Mouse (Mus musculus): ENCODE data around the gene Eif4ebp2. TPM values are rescaled to one million over a fixed set of nuclear protein-coding genes. Genes with fewer than 3 reads are reported as not detected.

The Eif4ebp2 gene
- total and polyA plus RNA-seq, 2 experiments from 2014 or later = 14.7 to 40.0 TPM

- Histone ChIP-seq H3K9ac (replicated peaks; ENCODE audit: low read depth, low read length) (no peak overlapping the region), H3K27me3 (ENCODE audit: control insufficient read depth, insufficient read depth, low read length) (no peaks in the 10 kb centered on the region), H3K9me3 (replicated peaks; ENCODE audit: control insufficient read depth, low read length) (no peaks in the 10 kb centered on the region), H3K4me3 (ENCODE audit: low read depth, low read length) (no peak overlapping the region), H3K27ac (ENCODE audit: low read depth) (no peak overlapping the region), H3K4me2 (ENCODE audit: low read depth, low read length) (no peak overlapping the region), H3K36me3 (replicated peaks; ENCODE audit: control insufficient read depth, insufficient read depth, low read length) (0 out of 2 replicates have a peak, but pooled peaks cover 1% of the 10 kb centered on the region), H3K4me1 (ENCODE audit: control insufficient read depth, insufficient read depth) (peaks cover 13% of the 10 kb centered on the region; the same call in 1 of the 2 replicates)
- 81% methylated on average over 7 of the region's 7 CpGs for whole genome bisulfite sequencing
- ATAC-seq (ENCODE audit: insufficient read depth, low read depth) = no peak
- no peak for DNase-seq (ENCODE audit: low spot score)
- TF ChIP-seq CTCF (IDR thresholded peaks at IDR 0.05; ENCODE audit: low read depth) (no peak), EP300 (IDR thresholded peaks at IDR 0.05; ENCODE audit: low read depth) (no peak)
These were observed 12.2 kb downstream of the Eif4ebp2 start for GRCm38 (mm10) chr10:61440202-61440800.

DNA sequence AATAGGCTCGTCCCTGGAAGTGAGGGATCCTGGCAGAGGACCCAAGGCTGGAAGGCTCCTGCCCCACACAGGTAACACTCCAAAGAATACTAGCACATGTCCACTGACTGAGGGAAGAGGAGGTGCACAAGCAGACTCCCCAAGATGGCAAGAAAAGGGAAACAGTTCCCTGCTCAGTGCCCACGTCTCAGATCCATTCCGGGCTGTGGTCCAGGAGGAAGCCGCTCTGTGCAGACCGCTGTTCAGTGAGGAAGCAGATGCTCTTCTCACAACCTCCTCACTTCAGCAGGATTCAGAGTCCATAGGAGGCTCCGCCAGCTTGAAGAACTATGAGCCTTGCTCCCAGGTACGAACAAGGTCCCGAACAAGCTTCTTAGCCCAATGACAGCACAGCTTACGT is 21.1 kb downstream of the Eif4ebp2 start:
- 94% methylated on average over 9 of the region's 9 CpGs for WGBS
- no peak overlapping the region for H3K27ac ChIP-seq (ENCODE audit: low read depth)
- no peak for DNase-seq (ENCODE audit: low spot score)
- no peaks in the 10 kb centered on the region for H3K27me3 ChIP-seq (ENCODE audit: control insufficient read depth, insufficient read depth, low read length)
- peaks cover 11% of the 10 kb centered on the region for H3K4me1 ChIP-seq (ENCODE audit: control insufficient read depth, insufficient read depth)
- TF ChIP-seq CTCF (IDR thresholded peaks at IDR 0.05; ENCODE audit: low read depth) (no peak), EP300 (IDR thresholded peaks at IDR 0.05; ENCODE audit: low read depth) (no peak)
- H3K36me3 ChIP-seq (replicated peaks; ENCODE audit: control insufficient read depth, insufficient read depth, low read length) = peaks cover 57% of the 10 kb centered on the region
- no peaks in the 10 kb centered on the region for H3K9me3 ChIP-seq (replicated peaks; ENCODE audit: control insufficient read depth, low read length)
- H3K9ac ChIP-seq (replicated peaks; ENCODE audit: low read depth, low read length) = no peak overlapping the region
- H3K4me3 ChIP-seq (ENCODE audit: low read depth, low read length) = no peak overlapping the region
- ATAC-seq (ENCODE audit: insufficient read depth, low read depth) = no peak
- no peak overlapping the region for H3K4me2 ChIP-seq (ENCODE audit: low read depth, low read length)

- Histone ChIP-seq H3K27me3 (ENCODE audit: control insufficient read depth, insufficient read depth, low read length) (no peaks in the 10 kb centered on the region), H3K4me2 (ENCODE audit: low read depth, low read length) (no peak overlapping the region), H3K9ac (replicated peaks; ENCODE audit: low read depth, low read length) (no peak overlapping the region), H3K9me3 (replicated peaks; ENCODE audit: control insufficient read depth, low read length) (no peaks in the 10 kb centered on the region), H3K4me3 (ENCODE audit: low read depth, low read length) (no peak overlapping the region), H3K4me1 (ENCODE audit: control insufficient read depth, insufficient read depth) (peaks cover 32% of the 10 kb centered on the region), H3K36me3 (replicated peaks; ENCODE audit: control insufficient read depth, insufficient read depth, low read length) (peaks cover 43% of the 10 kb centered on the region), H3K27ac (ENCODE audit: low read depth) (no peak overlapping the region)
- 88% methylated on average over 5 of the region's 5 CpGs for WGBS
- ATAC-seq (ENCODE audit: insufficient read depth, low read depth) (no peak), DNase-seq (ENCODE audit: low spot score) (no peak)
- TF ChIP-seq EP300 (IDR thresholded peaks at IDR 0.05; ENCODE audit: low read depth) = no peak
- TF ChIP-seq CTCF (IDR thresholded peaks at IDR 0.05; ENCODE audit: low read depth) = no peak
These were observed 23.4 kb downstream of the Eif4ebp2 start for GRCm38 (mm10) chr10:61429043-61429442.

DNA sequence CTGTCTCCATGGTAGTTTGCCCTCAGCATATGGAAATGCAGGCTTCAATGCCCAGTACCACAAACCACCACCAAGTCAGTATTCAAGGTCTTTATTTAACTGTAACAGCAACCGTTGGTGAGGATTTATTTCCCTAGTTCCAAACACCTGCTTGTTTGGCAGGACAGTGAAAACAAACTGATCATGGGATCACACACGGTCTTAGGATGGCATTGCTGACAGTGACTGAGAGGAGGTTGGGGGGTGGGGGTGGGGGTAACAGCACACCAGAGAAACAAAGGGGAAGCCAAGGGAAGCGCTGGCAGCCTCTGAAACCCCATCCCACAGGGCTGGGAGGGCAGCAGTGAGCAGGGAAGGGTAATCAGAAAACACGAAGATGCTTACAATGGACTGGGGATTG is 24.0 kb downstream of the Eif4ebp2 start:
- H3K27me3 ChIP-seq (ENCODE audit: control insufficient read depth, insufficient read depth, low read length) = no peaks in the 10 kb centered on the region
- no peak for ATAC-seq (ENCODE audit: insufficient read depth, low read depth)
- no peak for TF ChIP-seq EP300 (IDR thresholded peaks at IDR 0.05; ENCODE audit: low read depth)
- TF ChIP-seq CTCF (IDR thresholded peaks at IDR 0.05; ENCODE audit: low read depth) = no peak

DNA sequence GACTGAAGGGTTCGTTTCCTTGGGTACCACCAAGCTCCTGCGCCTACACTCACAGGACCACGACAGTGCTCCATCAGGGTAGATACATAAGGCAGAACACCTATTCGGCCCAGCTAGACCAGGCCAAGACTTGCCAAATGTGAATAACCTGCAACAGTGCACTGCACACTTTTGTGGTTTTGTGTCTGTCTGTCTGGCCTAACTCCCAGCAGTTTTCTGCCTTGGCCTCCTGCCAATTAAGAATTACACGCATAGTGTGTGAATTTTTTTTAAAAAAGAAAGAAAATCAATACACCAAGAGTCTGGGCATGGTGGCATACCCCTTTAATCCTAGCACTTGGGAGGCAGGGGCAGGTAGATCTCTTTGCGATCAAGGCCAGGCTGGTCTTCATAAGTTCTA is 24.5 kb downstream of the Eif4ebp2 start:
- H3K36me3 ChIP-seq (replicated peaks; ENCODE audit: control insufficient read depth, insufficient read depth, low read length) = peaks cover 32% of the 10 kb centered on the region
- no peaks in the 10 kb centered on the region for H3K9me3 ChIP-seq (replicated peaks; ENCODE audit: control insufficient read depth, low read length)
- ATAC-seq (ENCODE audit: insufficient read depth, low read depth) = no peak
- no peak overlapping the region for H3K9ac ChIP-seq (replicated peaks; ENCODE audit: low read depth, low read length)
- H3K27ac ChIP-seq (ENCODE audit: low read depth) = no peak overlapping the region
- no peak overlapping the region for H3K4me2 ChIP-seq (ENCODE audit: low read depth, low read length)
- no peak for TF ChIP-seq EP300 (IDR thresholded peaks at IDR 0.05; ENCODE audit: low read depth)
- no peak for TF ChIP-seq CTCF (IDR thresholded peaks at IDR 0.05; ENCODE audit: low read depth)
- WGBS = 87% methylated on average over 6 of the region's 6 CpGs
- H3K27me3 ChIP-seq (ENCODE audit: control insufficient read depth, insufficient read depth, low read length) = 0 out of 2 replicates have a peak, but pooled peaks cover 5% of the 10 kb centered on the region
- no peak overlapping the region for H3K4me3 ChIP-seq (ENCODE audit: low read depth, low read length)
- H3K4me1 ChIP-seq (ENCODE audit: control insufficient read depth, insufficient read depth) = peaks cover 32% of the 10 kb centered on the region
- no peak for DNase-seq (ENCODE audit: low spot score)

More for the DNA sequence above, 24.0 kb downstream of the Eif4ebp2 start:
- no peak for DNase-seq (ENCODE audit: low spot score)
- no peak overlapping the region for H3K4me3 ChIP-seq (ENCODE audit: low read depth, low read length)
- peaks cover 32% of the 10 kb centered on the region for H3K4me1 ChIP-seq (ENCODE audit: control insufficient read depth, insufficient read depth)
- H3K9ac ChIP-seq (replicated peaks; ENCODE audit: low read depth, low read length) = no peak overlapping the region
- WGBS = 92% methylated on average over 4 of the region's 4 CpGs
- no peak overlapping the region for H3K27ac ChIP-seq (ENCODE audit: low read depth)
- H3K4me2 ChIP-seq (ENCODE audit: low read depth, low read length) = no peak overlapping the region
- H3K36me3 ChIP-seq (replicated peaks; ENCODE audit: control insufficient read depth, insufficient read depth, low read length) = peaks cover 37% of the 10 kb centered on the region
- H3K9me3 ChIP-seq (replicated peaks; ENCODE audit: control insufficient read depth, low read length) = no peaks in the 10 kb centered on the region
